In the genomic region with DNA sequence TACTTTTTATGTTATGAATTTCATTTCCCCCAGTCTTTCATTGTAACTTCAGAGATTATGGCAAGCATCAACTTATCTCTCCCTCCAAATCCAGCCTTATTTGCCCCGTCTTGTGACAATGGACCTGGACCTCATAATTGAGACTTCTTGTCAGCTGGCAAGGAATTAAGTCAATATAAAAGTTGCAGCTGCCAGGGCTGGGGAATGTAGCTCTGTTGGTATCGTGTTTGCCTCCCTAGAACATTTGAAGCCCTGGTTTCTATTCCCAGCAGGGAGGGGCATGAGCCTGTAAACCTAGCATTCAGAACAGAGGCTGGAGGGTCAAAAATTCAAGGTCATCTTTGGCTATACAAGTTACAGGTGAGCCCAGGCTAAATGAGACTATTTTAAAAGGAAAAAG, we compare ENCODE assay signal across 29 mouse cellular contexts. TPM values are rescaled to one million over a fixed set of nuclear protein-coding genes. Genes with fewer than 3 reads are reported as not detected.
"Had no signal": no experiment of that assay in that cellular context is flagged by ENCODE, and none has a peak within 500 bp of the region (broad histone marks: within the 10 kb centered on the region; RNA-seq: fewer than 3 reads in every experiment).

No protein-coding gene starts in this region.

- H3K27me3 ChIP-seq: heart, embryonic 13.5 days; heart, embryonic 15.5 days; hindbrain, embryonic 12.5 days; intestine, embryonic 15.5 days; kidney, embryonic 15.5 days; limb, embryonic 12.5 days; liver, embryonic 13.5 days; liver, embryonic 15.5 days had no signal

- H3K9me3 ChIP-seq: heart, embryonic 13.5 days; heart, embryonic 15.5 days; hindbrain, embryonic 10.5 days; hindbrain, embryonic 12.5 days; intestine, embryonic 15.5 days; kidney, embryonic 15.5 days; limb, embryonic 10.5 days; limb, embryonic 12.5 days; liver, embryonic 13.5 days; liver, embryonic 15.5 days had no signal

- H3K27ac ChIP-seq: gastrocnemius, adult 2 months; heart, adult 2 months; heart, embryonic 13.5 days; heart, embryonic 15.5 days; hindbrain, embryonic 10.5 days; hindbrain, embryonic 12.5 days; hindbrain, embryonic 14.5 days; intestine, embryonic 15.5 days; kidney, embryonic 15.5 days; kidney, postnatal 0 days; left cerebral cortex, adult 2 months; limb, embryonic 10.5 days; limb, embryonic 12.5 days; liver, embryonic 13.5 days; liver, embryonic 15.5 days had no signal

- H3K9ac ChIP-seq: heart, embryonic 13.5 days; heart, embryonic 15.5 days; hindbrain, embryonic 12.5 days; hindbrain, embryonic 14.5 days; intestine, embryonic 15.5 days; kidney, embryonic 15.5 days; limb, embryonic 12.5 days; liver, embryonic 13.5 days; liver, embryonic 15.5 days had no signal

- H3K4me3 ChIP-seq: gastrocnemius, adult 2 months; heart, adult 2 months; heart, embryonic 13.5 days; heart, embryonic 15.5 days; hindbrain, embryonic 10.5 days; hindbrain, embryonic 12.5 days; intestine, embryonic 15.5 days; kidney, embryonic 15.5 days; layer of hippocampus, adult 2 months; left cerebral cortex, adult 2 months; limb, embryonic 10.5 days; limb, embryonic 12.5 days; liver, embryonic 13.5 days; liver, embryonic 15.5 days had no signal

- DNase-seq: gastrocnemius, adult 2 months; gastrocnemius, postnatal 10 days; gastrocnemius, postnatal 25 days; heart, adult 2 months; heart, postnatal 14 days; heart, postnatal 4 days; kidney, postnatal 14 days; kidney, postnatal 4 days; liver, embryonic 13.5 days had no signal

- H3K4me1 ChIP-seq: heart, embryonic 13.5 days; heart, embryonic 15.5 days; hindbrain, embryonic 10.5 days; hindbrain, embryonic 12.5 days; intestine, embryonic 15.5 days; kidney, embryonic 15.5 days; limb, embryonic 10.5 days; limb, embryonic 12.5 days; liver, embryonic 15.5 days had no signal

- ATAC-seq: hindbrain, embryonic 16.5 days; inflammation-experienced regulatory T-cells, adult 6 months; intestine, embryonic 15.5 days; intestine, postnatal 0 days had no signal

- H3K4me2 ChIP-seq: heart, embryonic 11.5 days; heart, embryonic 13.5 days; heart, embryonic 15.5 days; hindbrain, embryonic 12.5 days; hindbrain, embryonic 14.5 days; intestine, embryonic 15.5 days; kidney, embryonic 15.5 days; limb, embryonic 12.5 days; liver, embryonic 11.5 days; liver, embryonic 13.5 days; liver, embryonic 15.5 days had no signal

RNA-seq across cellular contexts. Expression of gene Gm128, which starts 45.6 kb away (rescaled TPM):
- total RNA-seq: gastrocnemius, postnatal 25 days; heart, adult 2 months; heart, postnatal 14 days; left cerebral cortex, postnatal 14 days had no signal
- polyA plus RNA-seq: heart, postnatal 0 days had no signal
